Mouse (Mus musculus): ENCODE results near the gene Nid2.

Nid2 gene

DNA sequence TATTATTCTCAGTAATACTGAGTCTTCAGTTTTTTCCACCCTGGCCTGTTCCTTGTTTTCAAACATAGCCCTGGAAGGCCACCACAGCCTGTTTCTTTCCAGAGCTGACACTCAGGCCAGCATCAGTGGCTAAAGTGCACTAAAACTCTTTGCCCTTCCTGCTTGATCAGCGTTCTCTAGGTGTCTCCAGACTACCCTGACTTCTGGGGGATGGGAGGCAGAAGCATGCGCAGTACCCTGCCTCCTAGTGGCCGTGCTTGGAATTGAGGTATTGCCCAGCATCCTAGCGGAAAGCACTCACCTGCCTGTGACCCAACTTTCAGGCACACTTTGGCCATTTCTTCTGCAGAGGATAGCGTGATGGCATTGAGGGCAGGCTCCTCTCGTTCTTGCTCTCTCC is 25.8 kb downstream of the Nid2 start:
- DNase-seq (ENCODE audit: extremely low spot score, low read depth, low spot score) = no peak

DNA sequence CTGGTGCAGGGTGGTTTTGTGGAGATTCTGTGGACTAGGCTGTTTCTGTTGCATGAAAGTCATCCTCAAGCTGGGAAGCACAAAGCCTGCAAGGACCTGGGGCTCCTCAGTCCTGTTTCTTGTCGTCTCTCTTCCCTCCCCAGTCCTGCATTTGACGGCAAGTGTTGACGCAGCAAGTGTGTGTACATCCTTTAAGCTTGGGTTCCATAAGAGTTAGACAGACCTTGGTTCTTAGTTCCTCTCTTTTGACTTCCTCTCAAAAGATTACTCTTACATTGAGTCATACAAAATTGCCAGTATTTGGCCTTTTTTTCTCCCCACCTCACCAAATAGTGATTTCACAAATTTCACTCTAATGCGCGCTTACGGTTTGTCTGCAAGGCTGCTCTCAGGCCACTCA is 26.3 kb downstream of the Nid2 start:
- no peak for DNase-seq (ENCODE audit: extremely low spot score, low read depth, low spot score)

DNA sequence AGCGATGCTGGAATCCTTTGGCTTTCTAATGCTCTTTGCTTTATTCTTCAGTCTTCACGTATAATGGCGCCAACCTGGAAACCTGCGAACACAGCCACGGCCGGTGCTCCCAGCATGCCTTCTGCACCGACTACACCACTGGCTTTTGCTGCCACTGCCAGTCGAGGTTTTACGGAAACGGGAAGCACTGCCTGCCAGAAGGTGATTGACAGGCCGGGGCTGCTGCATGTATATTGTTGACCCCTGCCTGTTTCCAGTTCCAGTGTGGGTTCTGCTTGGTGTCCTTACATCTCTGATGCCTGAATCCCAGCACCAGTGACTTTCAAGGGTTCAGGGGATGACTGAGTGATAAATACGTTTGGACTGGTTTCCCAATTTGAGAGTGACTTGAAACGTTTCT is 26.9 kb downstream of the Nid2 start:
- DNase-seq (ENCODE audit: extremely low spot score, low read depth, low spot score) = no peak

DNA sequence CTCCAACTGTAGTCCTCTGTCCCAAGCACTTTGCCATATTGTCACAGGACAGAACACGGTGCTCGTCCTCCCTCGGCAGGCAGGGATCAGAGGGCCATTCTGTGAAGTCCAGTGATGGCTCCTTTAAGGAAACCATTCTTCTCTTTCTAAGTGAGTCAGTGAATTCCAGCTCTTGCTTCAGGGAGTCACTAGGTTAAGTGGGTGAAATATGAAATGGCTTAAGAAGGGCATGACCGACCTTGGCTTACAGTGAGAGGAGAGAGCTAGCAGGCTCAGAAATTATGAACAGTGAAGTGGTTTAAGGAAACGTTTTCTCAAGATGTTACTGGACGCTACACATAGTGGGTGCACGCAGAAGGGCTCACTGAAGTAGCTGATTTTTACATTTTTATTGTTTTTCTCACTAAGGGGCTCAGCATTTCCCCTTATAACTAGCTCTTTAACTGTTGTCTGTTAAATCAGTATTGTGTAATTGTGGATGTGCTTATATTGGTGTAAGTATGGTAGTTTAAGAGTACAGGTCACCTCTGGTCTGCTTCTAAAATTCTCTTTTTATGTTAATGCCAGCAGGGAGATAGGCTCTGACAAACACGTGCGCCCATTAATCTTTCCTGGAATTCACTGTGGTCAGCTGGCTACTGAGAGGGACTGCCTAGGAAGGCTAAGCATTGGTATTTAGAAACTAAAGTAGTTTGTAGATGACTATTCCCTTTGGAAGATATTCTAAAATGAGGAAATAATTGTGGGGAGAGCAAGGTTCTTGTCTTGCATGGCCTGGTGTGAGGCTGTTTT is 34.9 kb downstream of the Nid2 start:
- DNase-seq (ENCODE audit: extremely low spot score, low read depth, low spot score) = no peak

DNA sequence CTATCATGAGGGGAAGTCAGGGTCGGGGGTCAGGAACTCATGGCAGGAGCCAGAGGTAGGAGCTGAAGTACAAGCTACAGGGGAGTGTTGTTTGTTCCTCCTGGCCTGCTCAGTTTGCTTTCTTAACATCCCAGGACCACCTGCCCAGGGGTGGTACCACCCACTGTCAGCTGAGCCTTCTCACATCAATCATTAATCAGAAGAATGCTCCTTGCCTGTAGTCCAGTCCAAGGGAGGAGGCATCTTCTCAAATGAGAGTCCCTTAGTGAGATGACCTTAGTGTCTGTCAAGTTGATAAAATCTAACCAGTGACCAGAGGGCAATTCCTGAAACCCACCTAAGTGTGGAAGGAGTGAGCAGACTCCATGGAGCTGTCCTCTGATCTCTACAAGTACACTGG is 37.4 kb downstream of the Nid2 start:
- no peak for DNase-seq (ENCODE audit: extremely low spot score, low read depth, low spot score)

DNA sequence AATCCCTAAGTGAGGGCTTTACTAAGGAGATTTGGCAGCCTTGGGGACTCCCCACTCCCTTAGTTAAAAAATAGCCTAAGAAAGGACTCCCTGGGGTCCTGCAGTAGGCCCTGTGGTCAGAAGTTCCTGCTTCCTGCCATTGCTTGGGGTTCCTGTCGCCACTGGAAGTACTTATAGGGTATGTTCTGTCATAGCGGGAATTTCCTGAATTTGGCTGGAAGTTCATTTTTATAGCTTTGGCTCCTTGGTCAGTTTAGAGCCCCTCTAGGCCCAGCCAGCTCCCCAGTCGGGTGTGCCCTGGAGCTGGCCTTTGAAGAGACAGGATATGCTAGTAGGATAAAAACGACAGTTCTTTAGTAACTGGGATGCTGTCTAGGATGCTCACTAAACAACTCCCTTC is 43.8 kb downstream of the Nid2 start:
- DNase-seq (ENCODE audit: extremely low spot score, low read depth, low spot score) = no peak

DNA sequence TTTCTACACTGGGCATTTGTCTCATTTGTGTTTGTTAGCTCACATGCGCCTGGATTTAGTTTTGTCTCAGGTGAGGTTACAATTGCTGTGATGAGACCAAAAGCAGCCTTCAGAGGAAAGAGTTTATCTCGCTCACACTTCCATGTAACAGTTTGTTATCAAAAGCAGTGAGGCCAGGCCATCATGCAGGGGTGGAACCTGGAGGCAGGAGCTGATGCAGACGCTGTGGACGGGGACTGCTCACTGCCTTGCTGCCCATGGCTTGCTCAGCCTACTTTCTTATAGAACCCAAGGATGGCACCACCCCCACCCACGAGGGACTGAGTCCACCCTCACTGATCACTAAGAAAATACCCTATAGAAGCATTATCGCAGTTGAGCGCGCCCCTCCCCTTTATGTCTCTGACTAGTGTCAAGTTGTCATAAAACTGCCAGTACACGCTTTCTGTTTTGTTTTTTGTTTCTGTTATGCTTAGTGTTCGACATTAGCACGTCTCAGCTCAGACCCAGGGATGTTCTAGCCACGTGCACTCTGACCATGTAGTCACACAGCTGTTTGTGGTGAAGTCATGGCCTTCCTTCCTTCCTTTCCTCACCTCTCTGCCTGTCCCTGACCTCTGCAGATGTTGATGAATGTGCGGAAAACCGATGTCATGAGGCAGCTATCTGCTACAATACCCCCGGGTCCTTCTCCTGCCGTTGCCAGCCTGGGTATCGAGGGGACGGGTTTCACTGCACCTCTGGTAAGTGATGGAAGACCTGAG is 45.7 kb downstream of the Nid2 start:
- DNase-seq (ENCODE audit: extremely low spot score, low read depth, low spot score) = no peak

DNA sequence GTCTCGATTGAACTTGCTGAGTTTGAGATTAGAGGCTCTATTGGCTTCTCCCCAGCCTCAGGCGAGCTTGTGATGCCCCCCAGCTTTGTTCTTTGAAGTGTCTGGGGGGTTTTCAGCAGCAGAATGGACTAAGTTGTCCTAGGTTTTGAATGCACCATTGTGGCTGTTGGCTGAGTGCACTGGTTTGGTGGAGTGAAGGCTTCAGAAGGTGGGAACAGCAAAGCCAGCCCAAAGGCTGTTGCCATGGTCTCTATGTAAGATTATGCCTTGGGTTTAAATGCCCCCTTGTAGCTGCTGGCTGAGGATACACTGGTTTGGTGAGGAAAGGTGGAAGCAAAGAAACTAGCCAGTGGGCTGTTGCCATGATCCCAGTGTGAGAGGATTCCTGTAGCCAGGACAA is 49.4 kb downstream of the Nid2 start:
- DNase-seq (ENCODE audit: extremely low spot score, low read depth, low spot score) = no peak

DNA sequence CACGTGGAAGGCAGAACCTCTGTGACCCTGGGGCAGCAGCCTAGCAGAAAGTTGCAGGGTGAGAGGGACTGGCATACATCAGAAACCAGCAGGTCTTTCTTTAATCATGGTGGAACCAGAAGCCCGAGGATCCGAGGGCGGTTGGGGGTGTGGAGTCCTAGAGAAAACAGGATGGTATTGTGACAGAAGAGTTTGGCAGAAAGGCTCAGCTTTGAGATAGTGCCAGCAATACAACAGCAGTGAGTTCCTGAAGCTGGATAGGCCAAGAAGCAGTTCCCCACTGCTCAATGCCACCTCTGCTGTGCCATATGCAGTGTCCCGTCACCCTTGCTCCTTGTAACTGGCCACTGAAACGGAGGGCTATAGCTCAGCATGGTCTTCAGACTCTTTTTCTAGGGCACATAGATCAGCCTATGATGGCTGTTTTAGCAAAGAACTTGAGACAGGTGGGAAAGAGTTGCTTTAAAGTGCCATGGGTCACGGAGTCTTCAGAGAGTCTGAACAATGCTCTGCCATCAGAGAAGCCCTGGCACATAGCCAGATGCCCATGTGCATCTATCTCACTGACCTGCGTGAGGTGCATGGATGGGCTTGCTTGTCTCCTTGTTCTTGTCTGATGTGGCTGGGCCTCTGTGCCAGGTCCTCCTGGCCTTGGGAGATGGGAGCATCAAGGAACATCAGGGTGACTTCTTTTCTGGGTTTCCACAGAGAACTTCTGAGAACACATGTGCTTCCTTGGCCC is 50.6 kb downstream of the Nid2 start:
- no peak for DNase-seq (ENCODE audit: extremely low spot score, low read depth, low spot score)

DNA sequence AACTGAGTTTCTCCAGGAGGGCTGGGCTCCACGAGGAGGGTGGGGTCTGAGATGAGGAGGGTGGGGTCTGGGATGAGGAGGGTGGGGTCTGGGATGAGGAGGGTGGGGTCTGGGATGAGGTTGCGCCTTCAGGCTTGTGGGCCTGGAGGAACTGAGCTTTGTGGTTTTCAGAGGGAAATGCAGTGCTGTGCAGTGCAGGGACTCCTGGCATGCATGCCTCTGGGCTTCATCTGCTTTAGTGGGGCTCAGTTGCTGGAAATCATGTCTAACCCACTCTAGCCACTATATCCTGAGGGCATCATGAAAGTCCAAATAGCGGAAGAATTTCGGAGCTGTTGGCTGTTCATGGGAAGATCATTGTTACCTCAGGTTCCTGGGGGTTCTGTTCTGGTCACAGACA is 52.2 kb downstream of the Nid2 start:
- no peak for DNase-seq (ENCODE audit: extremely low spot score, low read depth, low spot score)

DNA sequence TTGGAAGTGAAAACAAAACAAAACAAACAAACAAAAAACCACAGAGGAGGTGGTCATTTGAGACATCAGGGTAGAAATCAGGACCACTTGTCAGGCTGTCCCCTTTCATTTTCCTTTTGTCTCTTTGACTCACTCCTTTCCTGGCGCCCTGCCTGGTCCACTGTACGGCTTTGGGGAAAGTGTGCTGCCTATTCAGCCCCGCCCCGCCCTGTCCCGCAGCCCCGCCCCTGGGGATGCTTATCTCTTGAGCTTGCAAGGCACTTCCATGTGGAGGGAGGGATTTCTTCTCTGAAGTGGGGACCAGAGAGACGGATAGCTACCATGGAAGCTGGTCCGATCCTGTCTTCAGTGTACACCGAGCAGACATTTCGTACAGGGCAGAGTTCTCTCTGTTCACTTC is 52.6 kb downstream of the Nid2 start:
- DNase-seq (ENCODE audit: extremely low spot score, low read depth, low spot score) = no peak

DNA sequence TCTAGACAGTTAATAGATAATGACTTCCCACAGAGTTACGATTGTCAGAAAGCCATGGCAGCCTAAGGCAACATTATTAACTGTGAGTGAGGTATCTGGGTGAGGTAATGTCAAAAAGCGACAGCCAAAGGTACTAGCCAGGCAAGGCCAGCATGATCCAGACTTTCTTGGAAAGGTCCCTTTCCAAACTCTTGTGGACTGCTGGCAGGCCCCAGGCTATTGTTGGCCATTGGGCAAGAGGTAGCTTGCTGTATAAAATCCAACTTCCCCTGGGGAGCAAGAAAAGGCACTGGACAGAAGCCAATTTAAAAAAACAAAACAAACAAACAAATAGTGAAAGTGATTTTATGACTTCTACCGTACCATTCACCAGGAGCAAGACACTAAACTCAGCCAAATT is 56.3 kb downstream of the Nid2 start:
- DNase-seq (ENCODE audit: extremely low spot score, low read depth, low spot score) = no peak

DNA sequence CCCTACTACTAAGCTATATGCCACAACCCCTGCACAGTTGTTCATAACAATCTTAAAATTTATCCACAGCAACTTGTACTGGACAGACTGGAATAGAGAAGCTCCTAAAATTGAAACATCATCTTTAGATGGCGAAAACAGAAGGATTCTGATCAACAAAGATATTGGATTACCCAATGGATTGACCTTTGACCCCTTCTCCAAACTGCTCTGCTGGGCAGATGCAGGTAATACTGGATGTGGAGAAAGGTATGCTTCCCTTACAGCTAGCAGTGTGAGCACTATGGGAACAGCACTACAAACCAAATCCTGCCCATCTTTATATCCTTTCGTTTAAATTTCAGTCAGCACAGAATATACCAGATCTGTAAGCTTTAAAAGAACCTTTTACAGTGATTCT is 56.8 kb downstream of the Nid2 start:
- no peak for DNase-seq (ENCODE audit: extremely low spot score, low read depth, low spot score)

DNA sequence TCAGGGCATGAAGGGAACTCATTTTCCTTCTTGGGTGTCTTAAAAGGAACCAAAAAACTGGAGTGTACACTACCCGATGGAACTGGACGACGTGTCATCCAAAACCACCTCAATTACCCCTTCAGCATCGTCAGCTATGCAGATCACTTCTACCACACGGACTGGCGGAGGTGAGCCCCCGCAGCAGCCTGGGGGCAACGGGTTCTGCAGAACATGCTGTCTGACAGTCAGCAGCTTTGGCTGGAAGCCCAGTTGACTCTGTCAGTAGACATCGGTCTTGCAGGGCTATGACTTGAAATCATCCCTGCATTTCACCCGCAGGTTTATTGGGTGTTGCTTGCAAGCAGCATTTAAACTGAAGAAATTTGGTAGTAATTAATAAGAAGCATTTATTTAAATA is 58.9 kb downstream of the Nid2 start:
- no peak for DNase-seq (ENCODE audit: extremely low spot score, low read depth, low spot score)

DNA sequence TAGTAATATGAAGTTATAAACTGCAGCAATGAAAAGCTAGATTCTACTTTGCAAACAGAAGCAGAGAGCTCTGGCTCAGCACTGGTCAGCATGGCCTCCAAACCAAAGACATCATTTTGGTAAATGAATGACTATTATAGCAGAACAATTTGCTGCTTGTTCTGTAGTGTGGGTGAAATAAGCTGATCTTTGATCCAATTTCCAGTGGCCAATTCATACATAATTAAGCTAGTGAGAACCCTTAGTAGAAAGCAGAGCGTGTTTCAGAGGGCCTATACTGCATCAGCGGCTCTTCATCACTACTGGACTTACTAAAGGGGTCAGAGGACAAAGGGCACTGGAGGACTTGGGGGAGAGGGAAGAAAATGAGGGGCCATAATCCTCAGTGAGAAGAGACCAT is 62.0 kb downstream of the Nid2 start:
- no peak for DNase-seq (ENCODE audit: extremely low spot score, low read depth, low spot score)

DNA sequence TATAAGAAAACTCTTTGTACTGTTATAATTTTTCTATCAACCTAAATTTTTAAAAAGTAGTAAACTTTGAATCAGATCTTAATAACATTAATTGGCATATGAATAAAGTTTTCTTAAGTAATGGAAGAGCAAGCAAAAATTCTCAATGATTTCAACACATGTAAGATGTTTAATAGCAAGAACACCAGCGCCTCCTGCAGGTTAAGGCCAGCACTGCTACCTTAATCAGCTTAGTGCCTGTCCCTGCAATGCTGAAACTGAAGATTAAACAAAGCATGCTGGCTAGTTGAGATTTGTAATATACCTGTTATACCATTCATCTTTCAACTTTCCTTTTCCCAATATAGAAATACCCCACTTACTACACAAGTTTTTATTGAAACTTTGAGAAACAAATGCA is 66.9 kb downstream of the Nid2 start:
- peak; percentile 57 for DNase-seq (ENCODE audit: extremely low spot score, low read depth, low spot score)

DNA sequence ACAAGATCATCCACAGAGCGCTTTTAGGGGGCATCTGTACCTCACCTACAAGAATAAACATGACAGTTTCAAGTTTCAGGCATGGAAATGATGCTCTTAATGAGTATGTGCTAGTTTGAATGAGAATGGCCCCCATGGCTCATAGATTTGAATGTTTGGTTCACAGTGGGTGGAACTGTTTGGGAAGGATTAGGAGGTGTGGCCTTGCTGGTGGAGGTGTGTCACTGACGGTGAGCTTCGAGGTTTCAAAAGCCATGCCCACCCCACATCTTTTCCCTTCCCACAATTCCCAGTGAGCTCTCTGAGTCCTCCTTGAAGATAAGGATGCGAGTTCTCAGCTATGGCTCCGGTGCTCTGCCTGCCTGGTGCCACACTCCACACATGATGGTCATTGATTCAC is 70.6 kb downstream of the Nid2 start:
- no peak for DNase-seq (ENCODE audit: extremely low spot score, low read depth, low spot score)

DNA sequence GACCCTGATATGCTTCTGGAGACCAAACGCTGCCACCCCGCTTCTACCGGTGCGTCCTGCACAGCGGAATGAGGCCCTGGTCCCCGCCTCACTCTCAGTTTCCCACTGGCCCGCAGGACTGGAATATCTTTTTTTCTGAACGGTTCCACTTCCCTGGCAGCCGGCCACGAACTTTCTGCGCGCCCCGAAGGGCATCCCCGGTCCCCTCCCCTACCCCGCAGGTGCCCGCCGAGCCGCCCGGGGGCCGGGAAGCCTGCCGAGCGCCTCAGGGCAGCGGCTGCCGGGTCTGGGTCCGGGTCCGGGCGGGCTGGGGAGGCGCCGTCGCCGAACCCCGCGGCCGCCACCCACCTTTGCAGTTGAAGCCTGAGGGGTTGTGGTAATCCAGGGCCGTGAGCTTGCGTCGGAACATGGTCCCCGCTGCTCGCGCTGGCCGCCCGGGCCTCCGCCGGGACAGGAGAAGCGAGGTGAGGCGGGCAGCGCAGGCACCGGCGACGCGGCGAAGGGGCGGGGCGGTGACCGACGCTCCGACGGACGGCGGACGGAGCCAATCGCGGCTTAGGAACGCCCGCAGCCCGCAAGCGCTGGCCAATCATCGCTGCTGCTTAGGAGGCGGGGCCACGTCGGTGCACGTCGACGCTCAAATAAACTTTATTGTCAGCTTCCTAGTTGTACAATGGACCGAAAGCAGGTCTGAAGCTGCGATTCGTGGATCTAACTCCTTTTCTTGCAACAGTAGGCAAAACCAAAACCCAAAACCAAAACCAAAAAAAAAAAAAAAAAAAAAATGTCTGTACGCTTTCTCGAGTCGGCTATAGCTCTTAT is 72.5 kb downstream of the Nid2 start, which contains the start of gene Rtraf:
TSS of gene Rtraf (minus strand) at position 504 of the 822 bp plus-strand sequence.
- peak; percentile 80 for DNase-seq (ENCODE audit: extremely low spot score, low read depth, low spot score)

DNA sequence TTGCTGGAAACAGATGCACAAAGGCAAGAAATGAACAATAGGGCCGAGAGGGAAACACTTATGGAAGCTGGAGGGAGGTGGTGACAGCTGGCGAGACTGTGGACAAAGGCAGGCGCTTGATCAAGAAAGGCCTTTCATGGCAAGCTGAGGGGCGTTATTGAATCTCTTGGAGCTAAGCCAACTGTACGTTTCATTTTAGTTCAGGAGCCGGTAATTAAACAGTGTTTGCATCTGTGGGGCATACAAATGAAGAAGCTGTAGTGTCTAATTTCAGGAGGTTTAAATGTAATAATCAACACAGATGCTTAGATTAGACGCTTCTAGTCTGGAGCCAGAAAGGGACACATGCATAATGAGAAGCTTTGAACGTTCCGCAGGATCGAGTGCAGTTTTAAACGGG is 74.4 kb downstream of the Nid2 start:
- no peak for DNase-seq (ENCODE audit: extremely low spot score, low read depth, low spot score)

DNA sequence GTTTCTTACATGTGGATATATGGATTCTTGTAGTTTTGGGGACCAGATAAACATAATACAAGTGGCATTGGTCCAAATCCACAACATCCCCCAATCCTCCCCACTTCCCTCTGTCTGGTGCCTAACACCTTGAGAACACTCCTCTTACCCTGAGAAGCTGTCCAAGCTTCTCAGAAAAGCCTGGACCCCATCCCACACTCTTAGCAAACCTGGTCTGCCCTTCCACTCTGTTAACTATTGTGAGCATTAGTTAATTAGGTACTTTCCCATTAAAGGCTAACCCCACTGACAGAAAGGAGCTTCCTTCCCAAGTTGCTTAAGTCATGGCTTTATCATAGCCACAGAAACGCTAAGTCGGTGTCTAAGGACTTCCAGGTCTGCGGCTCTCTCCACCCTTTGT is 85.2 kb downstream of the Nid2 start:
- DNase-seq (ENCODE audit: extremely low spot score, low read depth, low spot score) = no peak
